Mouse (Mus musculus): ENCODE data around the gene Cdkn1a. TPM values are rescaled to one million over a fixed set of nuclear protein-coding genes. Genes with fewer than 3 reads are reported as not detected.

Gene Cdkn1a
- polyA plus RNA-seq, 1 experiment from 2014 or later = 10.1 TPM

GRCm38 (mm10) chr17:29085266-29085665, 5.5 kb upstream of the Cdkn1a start:
- no peak overlapping the region for H3K9ac ChIP-seq
- H3K4me1 ChIP-seq (replicated peaks) = peaks cover 18% of the 10 kb centered on the region
- 0 out of 2 replicates have a peak, but pooled peaks cover 3% of the 10 kb centered on the region for H3K9me3 ChIP-seq (replicated peaks)
- no peak for ATAC-seq (ENCODE audit: low read depth)
- H3K27ac ChIP-seq = no peak overlapping the region
- DNase-seq = no peak
- 69% methylated on average over 10 of the region's 10 CpGs for WGBS (ENCODE audit: insufficient replicate concordance)
- peaks cover 21% of the 10 kb centered on the region for H3K27me3 ChIP-seq
- H3K4me3 ChIP-seq (replicated peaks) = no peak overlapping the region
- no peaks in the 10 kb centered on the region for H3K36me3 ChIP-seq
- H3K4me2 ChIP-seq = no peak overlapping the region

DNA sequence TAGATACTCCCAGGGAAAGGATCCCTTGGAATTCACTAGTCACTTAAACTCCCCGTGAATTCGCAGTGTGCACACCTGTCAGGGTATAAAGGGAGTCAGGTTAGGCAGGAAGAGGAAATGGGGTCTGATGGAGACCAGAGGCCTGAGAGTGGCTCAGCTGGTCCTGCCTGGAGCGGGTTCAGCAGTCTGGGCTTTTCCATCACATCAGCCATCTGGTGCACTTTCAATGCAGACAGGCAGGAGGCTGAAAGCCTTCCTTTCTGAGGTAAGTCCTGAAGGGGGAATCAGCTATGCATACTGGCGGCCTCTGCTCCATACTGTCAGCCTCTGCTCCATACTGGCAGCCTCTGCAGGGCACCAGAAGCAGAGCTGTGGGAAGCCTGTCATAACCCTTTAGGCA, 3.9 kb upstream of the Cdkn1a start:
- no peak overlapping the region for H3K9ac ChIP-seq
- peaks cover 5% of the 10 kb centered on the region for H3K4me1 ChIP-seq (replicated peaks)
- 0 out of 2 replicates have a peak, but pooled peaks cover 3% of the 10 kb centered on the region for H3K9me3 ChIP-seq (replicated peaks)
- ATAC-seq (ENCODE audit: low read depth) (no peak), DNase-seq (no peak)
- peaks cover 17% of the 10 kb centered on the region for H3K27me3 ChIP-seq
- no peaks in the 10 kb centered on the region for H3K36me3 ChIP-seq
- H3K4me3 ChIP-seq (replicated peaks) = no peak overlapping the region
- WGBS (ENCODE audit: insufficient replicate concordance) = 70% methylated on average over 4 of the region's 4 CpGs
- no peak overlapping the region for H3K4me2 ChIP-seq
- H3K27ac ChIP-seq = no peak overlapping the region

GRCm38 (mm10) chr17:29091348-29091944, 670 bp downstream of the Cdkn1a start:
- Histone ChIP-seq H3K27ac (no peak overlapping the region), H3K4me2 (no peak overlapping the region), H3K4me3 (replicated peaks) (no peak overlapping the region), H3K36me3 (no peaks in the 10 kb centered on the region), H3K27me3 (peaks cover 53% of the 10 kb centered on the region), H3K4me1 (replicated peaks) (peaks cover 28% of the 10 kb centered on the region), H3K9me3 (replicated peaks) (no peaks in the 10 kb centered on the region), H3K9ac (no peak overlapping the region)
- DNase-seq (no peak), ATAC-seq (ENCODE audit: low read depth) (no peak)
- 49% methylated on average over 6 of the region's 6 CpGs for WGBS (ENCODE audit: insufficient replicate concordance)

GRCm38 (mm10) chr17:29092497-29092896, 1.7 kb downstream of the Cdkn1a start:
- no peak for DNase-seq
- 52% methylated on average over 5 of the region's 5 CpGs for WGBS (ENCODE audit: insufficient replicate concordance)

DNA sequence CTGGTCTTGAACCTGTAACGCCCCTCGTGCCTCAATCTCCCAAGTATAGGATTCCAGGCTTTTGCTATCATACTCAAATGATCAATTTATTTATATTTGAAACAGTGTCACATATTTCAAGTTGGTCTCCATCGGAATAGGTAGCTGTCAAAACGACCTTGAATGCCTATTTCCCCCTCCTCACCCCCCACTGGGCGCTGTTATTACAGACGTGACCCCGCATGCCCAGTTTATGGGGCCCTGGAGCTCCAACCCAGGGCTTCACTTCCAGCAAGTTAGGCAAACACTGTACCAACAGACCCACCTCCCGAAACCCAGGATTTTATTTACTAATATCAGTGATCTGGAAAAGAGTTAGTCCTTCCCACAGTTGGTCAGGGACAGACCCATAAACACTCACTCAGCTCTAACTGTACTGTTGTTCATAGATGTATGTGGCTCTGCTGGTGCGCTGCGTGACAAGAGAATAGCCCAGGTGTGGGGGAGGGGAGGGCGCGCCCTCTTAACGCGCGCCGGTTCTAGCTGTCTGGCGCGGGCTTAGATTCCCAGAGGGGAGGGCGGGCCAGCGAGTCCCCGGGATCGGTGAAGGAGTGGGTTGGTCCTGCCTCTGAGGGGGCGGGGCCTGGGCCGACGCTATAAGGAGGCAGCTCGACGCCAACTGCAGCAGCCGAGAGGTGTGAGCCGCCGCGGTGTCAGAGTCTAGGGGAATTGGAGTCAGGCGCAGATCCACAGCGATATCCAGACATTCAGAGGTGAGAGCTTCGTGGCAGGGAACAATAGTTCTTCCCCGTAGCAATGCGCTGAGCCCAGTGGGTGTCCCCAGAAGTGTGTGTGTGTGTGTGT, 2.6 kb downstream of the Cdkn1a start:
- 8% methylated on average over 36 of the region's 36 CpGs for WGBS (ENCODE audit: insufficient replicate concordance)
- Histone ChIP-seq H3K4me3 (replicated peaks) (peak overlapping the region; percentile 62), H3K4me2 (peak overlapping the region; percentile 84), H3K36me3 (no peaks in the 10 kb centered on the region), H3K27ac (no peak overlapping the region), H3K27me3 (peaks cover 53% of the 10 kb centered on the region), H3K9ac (peak overlapping the region; percentile 63; the same call in 1 of the 2 replicates), H3K4me1 (replicated peaks) (peaks cover 28% of the 10 kb centered on the region), H3K9me3 (replicated peaks) (no peaks in the 10 kb centered on the region)
- DNase-seq = peak; percentile 81
- peak; percentile 78 for ATAC-seq (ENCODE audit: low read depth)

More at GRCm38 (mm10) chr17:29092497-29092896, 1.7 kb downstream of the Cdkn1a start:
- Histone ChIP-seq H3K9me3 (replicated peaks) (no peaks in the 10 kb centered on the region), H3K36me3 (no peaks in the 10 kb centered on the region), H3K4me2 (no peak overlapping the region), H3K27me3 (peaks cover 53% of the 10 kb centered on the region), H3K4me3 (replicated peaks) (no peak overlapping the region), H3K9ac (no peak overlapping the region), H3K4me1 (replicated peaks) (peaks cover 28% of the 10 kb centered on the region), H3K27ac (no peak overlapping the region)
- ATAC-seq (ENCODE audit: low read depth) = no peak

GRCm38 (mm10) chr17:29093961-29094309, 3.2 kb downstream of the Cdkn1a start:
- no peaks in the 10 kb centered on the region for H3K9me3 ChIP-seq (replicated peaks)
- H3K36me3 ChIP-seq = 0 out of 2 replicates have a peak, but pooled peaks cover 3% of the 10 kb centered on the region
- ATAC-seq (ENCODE audit: low read depth) (no peak), DNase-seq (no peak)
- H3K4me3 ChIP-seq (replicated peaks) = peak overlapping the region; percentile 62
- peak overlapping the region; percentile 63 for H3K9ac ChIP-seq
- H3K4me2 ChIP-seq = peak overlapping the region; percentile 84
- peaks cover 53% of the 10 kb centered on the region for H3K27me3 ChIP-seq
- WGBS (ENCODE audit: insufficient replicate concordance) = 2% methylated on average over 24 of the region's 24 CpGs
- H3K27ac ChIP-seq = no peak overlapping the region
- H3K4me1 ChIP-seq (replicated peaks) = peaks cover 31% of the 10 kb centered on the region

DNA sequence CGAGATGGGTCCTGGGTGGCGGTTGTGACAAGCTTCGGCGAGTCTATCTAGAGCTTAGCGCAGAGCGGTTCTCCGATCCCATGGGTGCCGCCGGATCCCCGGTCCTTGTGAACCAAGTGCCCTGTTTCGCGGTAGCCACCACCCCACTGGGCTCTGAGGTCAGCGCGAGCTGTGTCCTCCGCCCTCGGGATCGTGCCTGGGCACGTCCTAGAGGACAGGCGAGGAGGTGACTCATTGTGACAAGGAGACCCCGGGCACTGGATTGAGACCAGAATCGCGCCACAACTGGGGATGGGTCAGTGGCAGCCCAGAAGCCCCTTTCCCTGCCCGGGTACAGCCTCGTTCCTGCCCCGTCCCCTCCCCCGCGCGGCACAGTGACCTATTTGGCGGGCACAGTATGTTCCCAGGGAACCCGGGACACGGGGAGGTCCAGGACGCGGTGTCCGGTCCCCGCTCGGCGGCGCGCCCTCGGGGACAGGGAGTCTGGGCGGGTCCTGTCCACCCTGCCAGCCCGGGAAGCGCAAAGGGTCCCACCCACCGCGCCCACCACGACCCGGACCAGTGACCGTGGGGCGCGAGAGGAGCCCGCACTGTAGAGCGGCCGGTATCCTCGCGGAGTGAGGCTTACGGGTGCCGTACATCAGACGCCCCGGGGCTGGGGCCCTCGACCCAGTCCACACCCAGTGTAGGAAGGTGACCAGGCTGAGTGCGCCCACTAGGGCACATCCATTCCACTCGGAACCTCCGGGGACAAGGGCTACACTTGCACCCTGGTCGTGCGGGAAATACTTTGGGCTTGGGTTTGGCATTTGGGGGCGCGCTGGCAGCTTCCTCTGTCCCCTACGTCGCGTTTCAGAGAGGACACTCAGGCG, 3.8 kb downstream of the Cdkn1a start:
- peaks cover 31% of the 10 kb centered on the region for H3K4me1 ChIP-seq (replicated peaks)
- ATAC-seq (ENCODE audit: low read depth) (peak; percentile 27; the same call in 1 of the 2 replicates), DNase-seq (no peak)
- WGBS (ENCODE audit: insufficient replicate concordance) = under 1% methylated on average over 71 of the region's 71 CpGs
- H3K27me3 ChIP-seq = peaks cover 53% of the 10 kb centered on the region
- peak overlapping the region; percentile 84 for H3K4me2 ChIP-seq
- H3K27ac ChIP-seq = no peak overlapping the region
- peak overlapping the region; percentile 63 for H3K9ac ChIP-seq
- H3K36me3 ChIP-seq = 0 out of 2 replicates have a peak, but pooled peaks cover 3% of the 10 kb centered on the region
- peak overlapping the region; percentile 62 for H3K4me3 ChIP-seq (replicated peaks)
- no peaks in the 10 kb centered on the region for H3K9me3 ChIP-seq (replicated peaks)

DNA sequence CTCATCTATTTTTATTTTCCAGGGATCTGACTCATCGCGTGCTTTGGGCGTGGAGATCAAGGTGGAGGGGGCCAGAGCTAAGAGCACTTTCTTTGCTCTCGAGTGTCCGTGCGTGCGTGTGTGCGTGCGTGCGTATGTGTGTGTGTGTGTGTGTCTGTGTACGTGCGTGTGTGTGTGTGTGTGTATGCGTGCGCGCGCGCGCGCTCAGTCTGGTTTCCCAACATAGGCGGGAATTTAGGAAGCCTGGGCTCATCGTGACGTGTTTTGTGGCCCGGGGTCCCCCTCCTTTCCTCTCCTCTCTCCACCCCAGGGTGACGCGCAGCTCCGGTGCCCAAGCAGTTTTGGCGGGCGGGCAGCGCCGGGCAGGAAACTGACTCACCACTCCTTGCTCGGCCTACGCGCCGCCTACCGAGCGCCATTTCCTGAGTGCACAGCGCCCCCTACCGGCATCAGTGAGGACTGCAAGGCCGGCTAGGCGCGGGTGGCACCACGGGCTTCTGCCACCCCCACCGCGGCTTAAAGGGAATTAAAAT, 4.5 kb downstream of the Cdkn1a start:
- Histone ChIP-seq H3K9ac (peak overlapping the region; percentile 63), H3K9me3 (replicated peaks) (no peaks in the 10 kb centered on the region), H3K4me1 (replicated peaks) (peaks cover 31% of the 10 kb centered on the region), H3K27me3 (peaks cover 53% of the 10 kb centered on the region), H3K27ac (no peak overlapping the region), H3K4me2 (peak overlapping the region; percentile 84), H3K36me3 (0 out of 2 replicates have a peak, but pooled peaks cover 3% of the 10 kb centered on the region), H3K4me3 (replicated peaks) (peak overlapping the region; percentile 62)
- DNase-seq = peak; percentile 84
- ATAC-seq (ENCODE audit: low read depth) = peak; percentile 67
- WGBS (ENCODE audit: insufficient replicate concordance) = under 1% methylated on average over 44 of the region's 44 CpGs

GRCm38 (mm10) chr17:29096245-29096644, 5.5 kb downstream of the Cdkn1a start:
- ATAC-seq (ENCODE audit: low read depth) (no peak), DNase-seq (no peak)
- no peak overlapping the region for H3K9ac ChIP-seq
- peaks cover 49% of the 10 kb centered on the region for H3K27me3 ChIP-seq
- no peak overlapping the region for H3K4me3 ChIP-seq (replicated peaks)
- no peak overlapping the region for H3K27ac ChIP-seq
- no peaks in the 10 kb centered on the region for H3K9me3 ChIP-seq (replicated peaks)
- WGBS (ENCODE audit: insufficient replicate concordance) = 79% methylated on average over 6 of the region's 6 CpGs
- 0 out of 2 replicates have a peak, but pooled peaks cover 3% of the 10 kb centered on the region for H3K36me3 ChIP-seq
- H3K4me1 ChIP-seq (replicated peaks) = peaks cover 31% of the 10 kb centered on the region
- no peak overlapping the region for H3K4me2 ChIP-seq

- no peak overlapping the region for H3K4me3 ChIP-seq (replicated peaks)
- ATAC-seq (ENCODE audit: low read depth) (no peak), DNase-seq (no peak)
- peaks cover 41% of the 10 kb centered on the region for H3K27me3 ChIP-seq
- H3K9ac ChIP-seq = no peak overlapping the region
- 0 out of 2 replicates have a peak, but pooled peaks cover 3% of the 10 kb centered on the region for H3K36me3 ChIP-seq
- no peak overlapping the region for H3K4me2 ChIP-seq
- H3K4me1 ChIP-seq (replicated peaks) = peaks cover 31% of the 10 kb centered on the region
- H3K9me3 ChIP-seq (replicated peaks) = no peaks in the 10 kb centered on the region
- no peak overlapping the region for H3K27ac ChIP-seq
- WGBS (ENCODE audit: insufficient replicate concordance) = 60% methylated on average over 7 of the region's 7 CpGs
Measured at GRCm38 (mm10) chr17:29096851-29097561, 6.2 kb downstream of the Cdkn1a start.
